Mouse (Mus musculus) bone marrow macrophage, adult 2 months (primary cell): ENCODE measurements around the gene L3mbtl1.

ENCODE experiments used
- CTCF ChIP-seq: IDR thresholded peaks from 2 replicates; pipeline ENCODE4 v1.5.1; 2012; ENCODE audit warnings: low read depth, mild to moderate bottlenecking, low read length, moderate library complexity
- POLR2A ChIP-seq: IDR thresholded peaks from 2 replicates; pipeline ENCODE4 v1.6.1; 2012; ENCODE audit warnings: mild to moderate bottlenecking, low read depth, low read length, borderline replicate concordance

GRCm38 (mm10) chr2:162914519-162914918, 28.8 kb upstream of the L3mbtl1 start:
- TF ChIP-seq CTCF (no peak), POLR2A (no peak)
